8 mouse cellular contexts compared by ENCODE assay signal in the genomic region with DNA sequence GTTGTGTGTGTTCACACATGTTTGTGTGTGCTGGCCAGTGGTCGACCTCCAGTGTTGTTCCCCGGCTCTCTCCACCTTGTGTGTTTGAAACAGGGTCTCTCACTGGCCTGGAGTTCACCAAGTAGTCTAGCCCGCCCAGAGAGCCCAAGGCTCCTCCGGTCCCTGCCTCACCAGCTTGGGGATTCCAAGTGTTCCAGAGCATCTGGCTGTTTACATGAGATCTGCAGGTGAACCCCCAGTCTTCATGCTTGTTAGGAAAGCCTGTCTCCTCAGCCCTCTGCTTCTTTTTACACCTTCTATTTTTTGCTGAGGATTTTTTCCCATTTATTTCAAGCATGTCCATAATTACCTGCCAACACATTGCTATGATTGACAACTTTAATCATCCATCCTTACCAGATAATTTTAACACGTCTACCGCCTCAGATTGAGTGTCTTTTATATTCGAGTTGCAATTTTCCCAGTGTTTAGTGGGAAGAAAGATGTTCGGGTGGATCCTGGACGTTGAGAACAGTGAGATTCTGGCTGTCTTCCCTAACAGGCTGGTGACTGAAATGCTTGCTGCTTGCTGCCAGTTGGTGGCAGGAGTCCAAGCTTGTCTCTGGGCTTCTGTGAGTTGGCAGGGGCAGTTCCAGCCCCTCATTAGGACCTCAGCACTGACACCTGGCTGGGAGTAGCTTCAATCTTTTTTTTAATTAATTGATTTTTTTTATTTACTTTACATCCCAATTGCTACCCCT. TPM values are rescaled to one million over a fixed set of nuclear protein-coding genes. Genes with fewer than 3 reads are reported as not detected.
DNase-seq lines count a peak whose midpoint lies in the region; ATAC-seq and TF ChIP-seq lines count a peak whose summit lies in the region.

No protein-coding gene starts in this region.

- no peaks in the 10 kb centered on the region for H3K9me3 ChIP-seq in lung, embryonic 14.5 days (ENCODE audit: low read depth, low read length)
- H3K9me3 ChIP-seq in hindbrain, embryonic 16.5 days (ENCODE audit: control insufficient read depth, low read length): no peaks in the 10 kb centered on the region

- TF ChIP-seq CTCF in lung, embryonic 14.5 days (IDR thresholded peaks at IDR 0.05; ENCODE audit: low read depth): no peak

- H3K4me3 ChIP-seq in lung, embryonic 14.5 days (ENCODE audit: low read depth, low read length): no peak overlapping the region
- no peak overlapping the region for H3K4me3 ChIP-seq in hindbrain, embryonic 16.5 days (ENCODE audit: low read length)

- H3K27ac ChIP-seq in lung, embryonic 14.5 days (ENCODE audit: low read depth): no peak overlapping the region
- H3K27ac ChIP-seq in hindbrain, embryonic 16.5 days (ENCODE audit: low read depth, low read length): peak overlapping the region; percentile 77

- no peak overlapping the region for H3K4me2 ChIP-seq in lung, embryonic 14.5 days
- H3K4me2 ChIP-seq in hindbrain, embryonic 16.5 days (ENCODE audit: low read length): no peak overlapping the region; the same call in 1 of the 2 replicates

- 52% methylated on average over 9 of the region's 9 CpGs for WGBS in lung, embryonic 14.5 days
- 50% methylated on average over 9 of the region's 9 CpGs for whole genome bisulfite sequencing in hindbrain, embryonic 16.5 days

- no peak overlapping the region for H3K9ac ChIP-seq in lung, embryonic 14.5 days
- H3K9ac ChIP-seq in hindbrain, embryonic 16.5 days (ENCODE audit: low read depth, low read length): no peak overlapping the region

- no peaks in the 10 kb centered on the region for H3K4me1 ChIP-seq in lung, embryonic 14.5 days (ENCODE audit: insufficient read depth)
- peaks cover 13% of the 10 kb centered on the region for H3K4me1 ChIP-seq in hindbrain, embryonic 16.5 days (ENCODE audit: control insufficient read depth, insufficient read depth, low read depth, low read length)

- no peak for ATAC-seq in lung, embryonic 14.5 days (ENCODE audit: insufficient read depth)
- ATAC-seq in hindbrain, embryonic 16.5 days: peak; percentile 77
- ATAC-seq in inflammation-experienced regulatory T-cells, adult 6 months: no peak

- no peaks in the 10 kb centered on the region for H3K36me3 ChIP-seq in lung, embryonic 14.5 days (ENCODE audit: insufficient read depth)
- H3K36me3 ChIP-seq in hindbrain, embryonic 16.5 days (ENCODE audit: control insufficient read depth, insufficient read depth, low read length): no peaks in the 10 kb centered on the region

- no peaks in the 10 kb centered on the region for H3K27me3 ChIP-seq in lung, embryonic 14.5 days (ENCODE audit: insufficient read depth, low read length)
- no peaks in the 10 kb centered on the region for H3K27me3 ChIP-seq in hindbrain, embryonic 16.5 days (replicated peaks; ENCODE audit: control insufficient read depth, insufficient read depth, low read length)

- DNase-seq in adrenal gland, postnatal 10 days: peak; percentile 48
- DNase-seq in adrenal gland, adult 8-10 months: no peak
- peak; percentile 44 for DNase-seq in lung, embryonic 14.5 days
- DNase-seq in lung, postnatal 25 days (ENCODE audit: low spot score): no peak
- DNase-seq in right cerebral cortex, adult 18-20 months: peak; percentile 72
- no peak for DNase-seq in T-cell, adult 2 months (ENCODE audit: low spot score)

RNA-seq across cellular contexts. Expression of gene Slc30a10, which starts 15.6 kb away (rescaled TPM):
- total RNA-seq in adrenal gland, postnatal 10 days (2021): 1 to 10 TPM; 1.1 to 2.4 TPM
- not detected for total RNA-seq in adrenal gland, adult 8-10 months (2022)
- polyA plus RNA-seq in lung, embryonic 14.5 days (2014; fragmentation: Nextera tagmentation; extraction: Ambion mirVana): 0.09 TPM in 1 of 2 replicates, not detected in the other
- 8.3 and 10.0 TPM in 2 replicates for polyA plus RNA-seq in hindbrain, embryonic 16.5 days (2015; fragmentation: Nextera tagmentation; extraction: Ambion mirVana)
- polyA plus RNA-seq in inflammation-experienced regulatory T-cells, adult 6 months (2017; shearing (Covaris generic)): not detected

Comparison
In these comparisons a context has a peak if more than half of its experiments do, and no peak if none do; other contexts are left out.
1. DNase-seq: peak in adrenal gland, postnatal 10 days (single experiment), lung, embryonic 14.5 days (single experiment) and right cerebral cortex, adult 18-20 months (single experiment); none in adrenal gland, adult 8-10 months (single experiment), lung, postnatal 25 days (single experiment) and T-cell, adult 2 months (single experiment).